Mouse (Mus musculus) inflammation-experienced regulatory T-cells, adult 6 months (primary cell): ENCODE results near the gene Clasp1. TPM values are rescaled to one million over a fixed set of nuclear protein-coding genes. Genes with fewer than 3 reads are reported as not detected.
A peak's percentile ranks its signal among the peaks of the same experiment; 100 is the strongest.

Experiments used
- ATAC-seq: one replicate; pipeline ENCODE4 v1.8.0; 2017
- polyA plus RNA-seq, 3 experiments: library from polyadenylated mRNA; unstranded; fragments of 100-300 nt; shearing (Covaris generic); gene quantifications; one replicate each; pipeline ENCODE4 v1.2.1; 2017

Clasp1 gene
- 10 to 100 TPM; 40.7 to 65.0 (median 41.0) TPM for polyA plus RNA-seq

DNA sequence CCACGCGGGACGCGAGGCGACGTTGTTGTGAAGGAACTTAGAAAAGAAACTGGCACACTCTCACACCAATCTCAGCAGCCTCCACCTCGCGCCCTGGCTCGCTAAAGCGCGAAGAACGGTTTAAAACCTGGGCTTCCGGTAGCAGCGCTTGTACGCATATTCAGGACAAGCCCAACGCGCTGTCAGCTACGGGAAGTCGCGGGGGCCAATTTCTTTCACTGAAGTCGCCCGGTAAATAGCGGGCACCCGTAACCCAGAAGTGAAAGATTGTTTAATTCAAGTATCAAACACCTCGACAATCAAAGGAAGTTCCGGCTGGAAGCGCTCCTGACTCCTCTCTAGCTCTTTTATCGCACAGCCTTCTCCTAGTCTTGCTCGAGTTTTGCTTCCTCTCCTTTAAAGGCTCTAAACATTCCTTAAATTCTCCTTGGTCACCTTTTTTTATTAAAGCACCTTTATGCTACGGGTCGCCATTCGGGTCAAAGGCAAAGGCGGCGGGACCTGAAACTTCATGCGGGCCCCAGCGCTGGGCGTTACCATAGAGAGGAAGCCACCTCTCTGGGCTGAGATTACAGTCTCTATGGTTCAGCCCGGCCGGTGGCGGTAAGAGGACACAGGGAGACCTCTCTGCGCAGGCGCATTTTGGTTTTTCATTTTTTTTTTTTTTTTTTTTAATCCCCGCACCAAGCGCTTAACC lies at the start of gene Clasp1:
Clasp1 (plus strand) TSS at position 302 of the 697 bp plus-strand sequence.
- peak; percentile 84 for ATAC-seq

DNA sequence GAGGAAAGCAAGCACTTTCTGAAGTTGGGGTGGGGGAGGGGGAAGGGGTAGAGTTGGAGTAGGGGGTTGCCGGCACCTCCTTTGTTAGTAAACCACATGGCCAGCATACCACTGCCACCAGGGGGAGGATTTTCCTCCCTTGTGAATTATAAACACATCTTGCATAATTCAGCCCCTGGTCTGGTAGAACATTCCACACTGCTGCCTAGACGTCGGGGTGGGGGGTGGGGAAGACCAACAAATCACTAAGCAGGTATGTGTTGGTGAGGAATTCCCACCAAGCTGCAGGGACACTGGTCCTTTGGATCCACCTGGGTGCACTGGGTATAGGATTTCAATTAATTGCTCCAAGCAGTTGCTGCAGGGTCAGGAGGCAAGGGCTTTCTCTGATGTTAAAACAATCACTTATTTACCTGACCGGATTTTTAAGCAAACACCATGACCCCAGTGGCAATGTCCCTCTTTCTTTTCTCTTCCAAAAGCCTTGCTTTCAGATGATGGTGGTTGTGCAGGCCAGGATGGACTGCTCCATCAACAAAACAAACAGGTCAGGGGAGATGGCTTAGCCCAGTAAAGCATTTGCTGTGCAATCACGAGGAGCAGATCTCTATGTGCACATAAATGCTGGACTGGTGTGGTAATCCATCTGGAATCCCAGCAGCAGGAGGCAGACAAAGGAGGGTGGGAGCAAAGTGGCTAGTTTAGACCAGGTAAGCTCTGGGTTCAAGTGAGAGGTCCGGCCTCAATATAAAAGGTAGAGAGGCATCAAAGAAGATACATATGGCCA lies 45.0 kb upstream of the Clasp1 start:
- no peak for ATAC-seq

DNA sequence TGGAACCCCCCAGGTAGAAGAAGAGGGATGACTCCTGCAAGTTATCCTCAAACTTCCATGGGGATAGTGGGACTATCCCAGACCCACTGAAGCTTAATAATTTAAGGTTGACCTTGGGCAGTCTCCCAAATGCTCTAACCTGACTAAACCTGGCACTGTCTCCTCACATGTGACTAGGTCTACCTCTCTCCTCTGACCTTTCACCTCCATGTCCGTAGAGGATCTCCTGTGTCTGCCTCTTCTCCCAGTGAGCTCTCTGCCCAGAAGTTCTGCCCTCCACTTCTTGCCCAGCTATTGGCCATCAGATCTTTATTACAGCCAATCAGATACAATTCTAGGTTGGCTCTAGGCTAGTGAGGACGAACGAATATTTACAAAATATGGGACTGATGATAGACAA lies 38.9 kb upstream of the Clasp1 start:
- no peak for ATAC-seq

DNA sequence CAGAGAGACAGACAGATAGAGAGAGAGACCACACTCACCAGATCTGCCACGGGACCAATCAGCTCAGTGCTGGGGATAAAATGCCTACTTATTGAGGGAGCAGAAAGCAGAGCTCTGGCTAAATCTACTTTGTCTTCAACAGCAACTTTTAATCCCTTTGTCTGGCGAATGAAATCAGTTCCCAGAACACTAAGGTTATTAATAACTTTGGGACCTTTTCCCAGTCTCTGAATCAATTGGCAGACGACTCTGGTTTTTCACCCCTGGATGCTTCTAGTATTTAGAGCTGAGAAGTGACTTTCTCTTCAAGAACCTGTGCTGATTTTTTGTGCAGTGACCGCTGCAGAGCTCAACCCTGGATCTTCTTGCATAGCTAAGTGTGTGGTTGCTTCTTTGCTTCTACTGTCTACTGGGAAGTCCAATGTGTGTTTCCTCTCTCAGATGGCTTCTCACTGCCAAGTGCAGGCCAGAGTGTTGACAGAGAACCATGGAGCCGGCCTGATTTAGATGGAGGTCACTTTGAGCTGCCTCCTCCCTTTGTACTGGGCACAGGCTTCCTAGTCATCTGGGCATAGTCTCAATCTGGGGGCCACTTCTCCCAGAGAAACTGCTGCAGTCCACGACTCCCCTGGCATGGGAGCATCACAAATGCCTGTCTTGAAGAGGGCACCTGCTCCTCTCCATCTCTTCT lies 29.6 kb upstream of the Clasp1 start:
- ATAC-seq = no peak

DNA sequence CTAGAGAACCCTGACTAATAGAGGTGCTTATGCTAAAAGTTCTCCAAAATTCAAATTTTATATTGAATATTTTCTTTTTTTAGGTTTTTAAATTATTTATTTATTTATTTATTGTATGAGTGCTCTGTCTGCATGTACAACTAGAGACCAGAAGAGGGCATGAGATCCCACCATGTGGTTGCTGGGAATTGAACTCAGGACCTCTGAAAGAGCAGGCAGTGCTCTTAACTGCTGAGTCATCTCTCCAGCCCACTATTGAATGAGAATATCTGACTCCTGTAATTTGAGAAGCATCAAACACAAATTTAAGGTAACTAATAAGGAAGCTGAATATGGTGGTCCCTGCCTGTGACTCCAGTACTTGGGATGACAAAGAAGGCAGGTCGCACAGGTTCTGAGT lies 20.9 kb upstream of the Clasp1 start:
- peak; percentile 35 for ATAC-seq

DNA sequence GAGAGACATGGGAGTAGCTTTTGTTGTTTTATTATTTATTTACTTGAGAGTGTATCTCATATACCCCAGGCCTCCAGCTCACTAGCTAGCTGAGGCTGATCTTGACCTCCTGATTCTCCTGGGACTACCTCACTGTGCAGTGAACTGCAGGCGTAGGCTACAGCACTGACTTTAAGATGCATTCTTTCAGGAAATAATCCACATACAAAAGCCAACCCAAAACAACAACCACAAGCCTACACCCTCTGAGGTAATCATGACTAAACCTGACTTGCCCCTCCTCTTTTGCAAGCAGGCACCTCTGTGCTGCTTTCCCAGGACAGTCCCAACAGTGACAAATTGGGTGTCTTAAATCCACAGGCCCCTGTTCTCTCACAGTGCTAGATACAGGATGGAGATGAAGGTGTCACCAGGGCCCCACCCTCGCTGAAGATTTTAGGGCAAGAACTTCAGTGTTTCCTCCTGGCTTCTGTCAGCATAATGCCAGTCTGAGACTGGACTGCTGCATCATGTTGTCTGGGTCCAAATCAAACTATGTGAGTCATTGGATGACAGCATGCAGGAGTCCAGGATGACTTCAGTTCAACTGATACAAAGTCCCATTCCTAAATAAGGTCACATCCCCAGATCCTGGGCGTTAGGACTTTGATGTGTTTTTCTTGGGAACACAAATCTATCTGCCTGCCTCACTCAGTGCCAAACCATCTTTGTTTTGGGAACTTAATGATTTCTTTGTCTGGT lies 20.0 kb upstream of the Clasp1 start:
- ATAC-seq = no peak

DNA sequence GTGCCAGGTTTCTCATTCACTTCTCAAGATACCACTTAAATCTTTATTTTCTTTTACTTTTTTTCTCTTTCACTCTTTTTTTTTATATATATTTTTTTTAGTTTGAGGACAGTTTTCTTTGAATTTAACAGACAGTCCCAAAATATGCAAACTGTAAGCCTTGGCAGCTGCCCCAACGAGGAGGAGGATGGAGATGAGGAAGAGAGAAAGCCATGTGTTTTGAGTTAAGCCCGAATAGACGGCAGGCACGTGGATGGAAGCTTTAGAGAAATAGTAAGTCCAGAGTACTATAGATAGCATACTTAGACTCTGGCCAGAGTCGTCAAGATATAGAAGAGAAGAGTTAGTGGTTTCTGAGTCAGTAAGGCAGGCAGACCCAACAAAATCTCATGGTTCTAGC lies 11.1 kb upstream of the Clasp1 start:
- no peak for ATAC-seq

DNA sequence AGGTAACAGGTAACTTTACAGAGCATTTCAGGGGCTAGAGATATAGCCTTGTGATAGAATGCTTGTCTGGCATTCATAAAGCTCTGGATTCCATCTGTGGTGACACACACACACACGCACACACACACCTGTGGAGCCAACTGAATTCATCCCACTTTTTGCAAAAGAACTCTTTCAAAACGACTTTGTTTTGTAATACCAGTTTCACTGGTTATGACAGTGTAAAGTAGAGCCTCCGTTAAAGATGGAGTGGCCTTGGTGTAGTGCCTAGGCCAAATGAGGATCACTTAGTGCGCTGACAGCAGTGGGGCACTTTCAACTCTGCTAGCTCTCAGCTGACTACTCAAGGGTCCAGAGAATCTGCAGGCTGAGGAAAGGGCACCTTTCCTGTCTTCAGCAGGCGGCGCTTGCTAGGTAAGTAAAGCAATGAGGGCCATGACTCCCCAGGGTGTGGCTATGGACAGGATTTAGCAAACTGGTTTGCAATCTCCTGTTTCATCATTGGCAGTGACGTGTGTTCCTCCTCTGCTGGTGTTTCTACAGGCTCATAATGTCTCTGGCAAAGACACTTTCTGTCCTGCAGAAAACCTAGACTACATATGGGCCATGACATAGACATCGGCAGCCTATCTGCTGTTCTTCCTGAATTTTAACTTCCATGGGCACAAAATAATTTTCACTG lies 8.6 kb upstream of the Clasp1 start:
- ATAC-seq = no peak

DNA sequence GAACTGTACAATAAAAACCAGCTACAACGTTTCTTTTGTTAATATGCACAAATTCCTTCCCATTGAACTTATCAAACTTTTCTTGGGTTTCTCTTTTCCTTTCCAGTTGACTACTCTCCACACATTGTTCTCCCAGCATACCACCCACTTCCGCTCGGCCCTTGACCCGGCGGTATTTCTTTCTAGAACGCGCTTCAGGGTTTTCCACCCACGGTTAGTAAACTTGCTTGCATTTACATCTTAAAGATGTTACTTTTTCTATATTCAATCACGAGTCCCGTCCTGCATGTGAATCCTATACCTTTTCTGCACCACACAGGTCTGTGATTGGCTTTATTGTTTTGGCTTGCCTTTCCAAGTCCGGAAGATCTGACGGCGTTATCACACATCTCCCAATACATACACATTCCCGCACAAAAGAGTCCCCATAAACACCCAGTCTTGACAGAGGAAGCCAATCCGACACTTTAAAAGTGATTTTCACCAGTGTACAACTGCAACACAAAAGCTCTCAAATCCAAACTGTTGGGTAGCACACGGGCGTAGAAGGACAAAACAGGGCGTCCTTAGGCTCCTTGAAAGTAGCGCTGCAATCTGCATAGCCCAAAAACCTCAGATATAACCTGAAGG lies 616 bp upstream of the Clasp1 start:
- peak; percentile 64 for ATAC-seq

DNA sequence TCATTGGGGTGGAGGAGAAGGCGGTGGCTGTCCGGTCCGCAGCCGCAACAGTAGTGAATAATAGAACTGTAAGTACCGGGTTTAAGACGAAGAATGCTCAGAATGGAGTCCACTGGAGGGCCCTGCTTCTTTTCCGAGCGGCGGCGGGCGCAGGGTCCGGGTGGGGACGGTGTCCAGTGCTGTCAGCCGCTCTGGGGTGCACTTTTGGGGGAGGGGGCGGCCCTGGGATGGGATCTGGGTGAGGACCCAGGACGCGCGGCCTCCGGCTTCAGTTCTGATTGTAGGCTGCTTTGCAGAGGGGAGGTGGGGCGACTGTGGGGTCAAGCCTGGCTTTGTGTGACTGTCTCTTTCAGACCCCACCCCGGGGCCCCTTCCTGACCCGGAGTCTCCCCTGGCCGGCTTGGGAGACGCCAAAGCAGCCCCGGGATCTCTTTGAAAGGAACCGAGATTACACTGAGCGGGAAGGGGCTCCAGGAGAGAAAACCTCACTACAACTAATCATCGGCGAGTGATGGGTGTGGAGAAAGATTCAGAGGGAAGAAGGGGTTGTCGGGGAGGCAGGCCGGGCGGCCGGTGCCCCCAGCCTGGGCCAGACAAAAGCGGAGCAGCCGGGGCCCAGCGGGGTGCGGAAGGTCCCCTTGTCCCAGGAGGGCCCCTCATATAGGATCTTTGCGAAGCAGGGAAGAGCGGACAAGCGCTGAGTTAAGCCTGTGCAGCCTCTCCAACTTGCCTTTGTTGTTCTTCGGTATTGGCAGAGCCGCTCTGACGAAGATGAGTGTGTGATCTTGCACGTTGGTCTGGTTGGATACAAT lies 802 bp downstream of the Clasp1 start:
- no peak for ATAC-seq

DNA sequence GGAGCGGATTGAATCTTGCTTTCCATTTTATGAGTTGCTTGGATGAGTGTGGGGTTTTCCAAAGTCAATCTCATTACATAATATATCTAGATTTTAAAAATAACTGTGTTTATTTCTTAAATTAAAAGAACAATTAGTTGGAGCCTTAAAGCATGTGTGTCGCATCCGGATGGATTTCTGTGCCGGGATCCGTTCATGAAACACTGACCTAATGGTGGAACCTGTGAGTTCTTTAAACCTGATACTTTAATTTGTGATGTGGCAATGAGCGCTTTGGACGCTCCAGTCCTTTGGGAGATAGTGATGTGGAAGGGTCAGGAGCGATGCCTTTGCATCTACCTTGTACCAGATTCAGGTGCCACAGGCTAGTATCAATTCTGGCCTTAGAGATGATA lies 1.4 kb downstream of the Clasp1 start:
- ATAC-seq = no peak

DNA sequence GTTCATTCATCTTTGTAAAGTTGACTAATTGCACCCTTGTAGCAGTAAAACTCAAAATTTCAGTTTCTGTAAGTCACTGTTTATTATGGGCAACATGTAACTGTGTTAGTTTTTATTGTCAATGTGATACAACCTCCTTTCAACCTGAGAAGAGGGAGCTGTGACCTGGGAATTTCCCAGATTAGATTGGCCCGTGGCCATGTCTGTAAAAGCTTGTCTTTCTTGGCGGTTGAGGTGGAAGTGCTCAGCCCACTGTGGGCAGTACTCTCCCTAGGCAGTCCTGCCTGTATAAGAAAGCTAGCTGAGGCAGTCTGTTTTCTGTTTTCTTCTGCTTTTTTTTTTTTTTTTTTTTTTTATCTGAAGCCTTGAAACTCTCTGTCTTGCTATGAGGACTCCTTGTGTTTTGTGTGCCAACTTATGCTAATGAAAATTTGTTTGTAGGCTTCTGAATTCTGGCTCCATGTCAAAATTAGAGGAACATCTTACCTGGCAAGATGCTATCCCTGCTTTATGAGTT lies 2.1 kb downstream of the Clasp1 start:
- no peak for ATAC-seq

DNA sequence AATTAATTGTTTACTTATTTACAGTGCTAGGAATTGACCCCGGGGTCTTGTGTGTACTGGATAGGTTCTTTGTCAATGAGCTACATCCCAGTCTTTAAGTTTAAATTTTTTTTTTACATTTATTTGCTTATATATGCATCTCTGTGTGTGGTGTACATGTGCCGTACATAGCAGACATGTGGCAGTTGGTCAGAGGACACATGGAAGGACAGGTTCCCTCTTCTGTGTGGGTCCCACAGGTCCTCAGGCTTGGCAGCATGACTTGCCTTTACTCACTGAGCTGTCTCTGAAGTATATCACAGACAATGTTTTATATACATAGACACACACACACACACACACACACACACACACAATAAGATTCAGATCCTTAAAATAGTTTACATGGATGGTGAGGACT lies 3.4 kb downstream of the Clasp1 start:
- ATAC-seq = no peak

DNA sequence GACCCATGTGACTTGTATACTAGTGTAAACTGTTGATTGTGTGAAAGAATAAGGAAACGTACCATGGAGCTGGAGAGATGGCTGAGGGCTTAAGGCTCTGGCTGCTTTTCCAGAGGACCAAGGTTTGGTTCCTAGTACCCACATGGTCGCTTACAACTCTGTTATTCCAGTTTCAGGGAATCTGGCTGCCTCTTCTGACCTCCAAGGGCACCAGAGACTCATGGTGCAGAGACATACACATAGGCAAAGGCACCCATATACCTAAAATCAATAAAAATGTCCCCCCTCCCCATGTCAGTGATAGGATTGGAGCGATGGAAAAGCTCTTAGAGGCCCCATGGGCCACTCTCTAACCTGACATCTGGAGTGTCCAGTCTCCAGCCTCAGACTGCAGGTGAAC lies 5.1 kb downstream of the Clasp1 start:
- no peak for ATAC-seq

DNA sequence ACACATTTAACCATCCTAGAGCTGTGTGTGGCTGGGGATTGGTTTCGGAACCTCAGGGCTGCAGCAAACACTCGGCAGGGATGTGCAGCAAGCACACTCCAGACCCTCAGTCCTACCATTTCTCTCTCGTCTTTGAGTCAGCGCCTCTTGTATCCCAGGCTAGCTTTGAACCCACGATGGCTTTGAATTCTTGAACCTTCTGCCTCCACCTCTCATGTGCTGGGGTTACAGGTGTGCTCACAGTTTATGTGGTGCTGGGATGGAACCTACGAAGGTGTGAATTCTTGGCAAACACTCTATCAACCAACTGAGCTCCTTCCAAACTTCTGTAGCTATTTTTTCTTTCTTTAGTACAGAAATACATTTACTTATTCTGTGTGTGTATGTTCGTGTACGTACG lies 9.0 kb downstream of the Clasp1 start:
- ATAC-seq = no peak

DNA sequence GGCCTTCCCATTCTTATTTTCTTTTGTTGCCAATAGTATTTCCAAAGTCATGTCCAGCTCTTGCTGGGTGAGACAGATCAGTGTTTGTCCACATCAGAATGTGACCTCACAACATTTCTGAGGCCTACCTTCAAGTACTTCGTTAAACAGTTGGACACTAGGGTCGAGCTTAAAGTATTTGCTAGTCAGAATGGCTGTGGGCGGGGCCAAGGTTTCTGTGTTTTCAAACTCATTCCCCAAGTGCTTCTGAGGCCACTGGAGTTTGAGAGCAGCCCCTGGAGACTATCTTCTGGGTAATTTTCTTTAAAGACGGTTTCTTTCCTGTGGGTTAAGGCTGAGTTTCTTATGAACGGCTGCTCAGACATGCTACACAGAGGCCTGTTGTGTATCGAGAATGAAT lies 9.7 kb downstream of the Clasp1 start:
- ATAC-seq = no peak

DNA sequence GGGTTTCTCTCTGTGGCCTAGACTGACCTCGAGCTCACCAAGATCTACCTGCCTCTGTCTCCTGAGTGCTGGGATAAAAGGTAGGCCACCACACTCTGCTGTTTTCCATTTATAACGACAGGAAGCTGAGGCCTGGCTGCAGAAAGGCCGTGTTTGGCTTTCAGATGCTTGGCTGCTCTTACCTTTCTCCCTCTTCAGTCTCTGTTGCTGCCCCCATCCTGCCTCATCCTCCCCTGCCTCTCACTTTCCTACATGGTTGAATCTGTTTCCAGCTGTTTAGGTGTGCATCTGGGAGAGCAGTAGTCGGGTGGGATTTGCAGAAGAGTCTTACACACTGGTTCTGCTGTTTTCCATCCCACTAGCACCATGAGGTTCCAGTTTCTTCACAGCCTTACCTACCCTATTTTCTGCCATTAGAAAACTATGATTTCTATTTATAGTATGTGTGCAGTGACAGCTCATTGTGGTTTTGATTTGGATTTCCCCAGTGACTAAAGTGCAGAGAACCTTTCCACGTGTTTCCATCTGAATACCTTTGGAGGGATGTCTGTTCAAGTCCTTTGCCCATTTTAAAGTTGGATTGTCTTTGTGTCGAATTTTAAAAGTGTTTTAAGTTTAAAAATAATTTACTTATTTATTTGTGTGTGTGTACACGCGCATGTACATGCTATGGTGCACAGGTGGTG lies 10.9 kb downstream of the Clasp1 start:
- ATAC-seq = peak; percentile 75

DNA sequence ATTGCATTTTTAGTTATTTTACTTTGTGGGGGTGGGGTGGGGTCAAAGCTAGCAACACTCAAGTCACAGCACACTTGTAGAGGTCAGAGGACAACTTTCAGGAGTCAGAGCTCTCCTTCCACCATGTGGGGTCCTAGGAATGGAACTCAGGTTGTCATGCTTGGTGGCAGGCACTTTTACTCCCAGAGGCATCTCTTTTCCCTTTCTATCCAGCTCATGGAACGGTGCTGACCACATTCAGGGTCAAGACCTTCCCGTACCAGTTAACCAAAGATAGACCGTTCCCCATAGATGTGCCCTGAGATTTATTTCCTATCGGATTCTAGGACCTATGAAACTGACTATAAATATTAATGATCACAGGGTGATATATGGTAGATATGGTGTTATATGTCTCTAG lies 13.1 kb downstream of the Clasp1 start:
- no peak for ATAC-seq

DNA sequence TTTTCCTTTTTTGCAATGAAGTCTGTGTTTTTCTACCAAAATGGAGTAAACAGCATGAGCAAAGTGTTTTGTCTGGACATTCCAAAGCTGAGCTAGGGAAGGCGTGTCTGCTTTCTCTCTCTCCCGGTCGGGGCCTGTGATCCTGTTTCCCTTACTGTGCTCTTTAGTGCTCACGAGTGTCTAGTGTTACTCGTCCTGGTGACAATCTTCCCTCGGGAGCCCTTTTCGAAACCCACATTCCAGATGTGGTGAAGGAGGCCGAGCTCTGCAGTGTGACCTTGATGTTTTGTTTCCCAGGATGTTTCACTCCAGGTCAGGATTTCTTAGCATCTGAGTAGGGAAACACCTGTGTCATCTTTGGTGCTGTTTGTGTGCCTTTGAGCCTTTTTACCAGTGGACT lies 13.7 kb downstream of the Clasp1 start:
- no peak for ATAC-seq

DNA sequence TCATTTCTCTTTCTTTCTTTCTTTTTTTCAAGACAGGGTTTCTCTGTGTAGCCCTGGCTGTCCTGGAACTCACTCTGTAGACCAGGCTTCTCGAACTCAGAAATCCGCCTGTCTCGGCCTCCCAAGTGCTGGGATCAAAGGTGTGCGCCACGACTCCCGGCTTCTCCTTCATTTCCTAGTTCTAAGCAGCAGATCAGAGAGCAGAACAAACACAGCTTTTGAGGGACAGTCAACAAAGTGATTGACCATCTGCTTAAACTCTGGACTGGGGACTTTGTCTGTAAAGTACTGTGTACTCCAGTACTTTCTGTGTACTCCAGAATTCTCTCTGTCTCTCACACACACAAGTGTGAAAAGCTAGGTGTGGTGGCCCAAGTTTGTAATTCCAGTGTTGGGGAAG lies 14.1 kb downstream of the Clasp1 start:
- no peak for ATAC-seq
